Mouse (Mus musculus) limb, embryonic 14.5 days (tissue): ENCODE data around the gene Cdc37l1. TPM values are rescaled to one million over a fixed set of nuclear protein-coding genes. Genes with fewer than 3 reads are reported as not detected.

ENCODE experiments used
- ATAC-seq: fragments of 200-750 bp; cut with Nextera tagmentation; 2 replicates; pipeline ENCODE4 v1.8.0; 2017; ENCODE audit warnings: low read depth, moderate number of reproducible peaks, moderate TSS enrichment; ENCODE audit not compliant: low FRiP score
- DNase-seq: peaks from one replicate; pipeline ENCODE4 v3.0.0-alpha.2; 2015; ENCODE audit warnings: low spot score
- H3K27ac ChIP-seq: fragments of 300-500 bp; sonication (generic); replicated peaks from 2 replicates; pipeline ENCODE4 v1.5.1; 2014; ENCODE audit warnings: low read depth, mild to moderate bottlenecking, low read length, moderate library complexity, mixed read lengths
- H3K27me3 ChIP-seq: fragments of 300-500 bp; sonication (generic); 2 replicates; pipeline ENCODE4 v1.6.1; 2014; ENCODE audit warnings: low read length, mixed read lengths; ENCODE audit not compliant: control insufficient read depth, insufficient read depth
- H3K36me3 ChIP-seq: fragments of 300-500 bp; sonication (generic); 2 replicates; pipeline ENCODE4 v1.6.1; 2014; ENCODE audit warnings: mild to moderate bottlenecking, low read length, moderate library complexity, mixed read lengths; ENCODE audit not compliant: control insufficient read depth, insufficient read depth
- H3K4me1 ChIP-seq: fragments of 300-500 bp; sonication (generic); 2 replicates; pipeline ENCODE4 v1.6.1; 2014; ENCODE audit warnings: antibody characterized with exemption, low read length, mixed read lengths; ENCODE audit not compliant: control insufficient read depth, insufficient read depth
- H3K4me2 ChIP-seq: fragments of 300-500 bp; sonication (generic); replicated peaks from 2 replicates; pipeline ENCODE4 v1.6.1; 2014; ENCODE audit warnings: low read depth, mild to moderate bottlenecking, low read length, moderate library complexity; ENCODE audit not compliant: severe bottlenecking
- H3K4me3 ChIP-seq: fragments of 300-500 bp; sonication (generic); replicated peaks from 2 replicates; pipeline ENCODE4 v1.5.1; 2014; ENCODE audit warnings: low read length
- H3K9ac ChIP-seq: fragments of 300-500 bp; sonication (generic); 2 replicates; pipeline ENCODE4 v1.6.1; 2014; ENCODE audit warnings: mild to moderate bottlenecking, low read depth, low read length, moderate library complexity; ENCODE audit not compliant: severe bottlenecking
- H3K9me3 ChIP-seq: fragments of 300-500 bp; sonication (generic); 2 replicates; pipeline ENCODE4 v1.6.1; 2016; ENCODE audit warnings: low read length; ENCODE audit not compliant: control insufficient read depth
- POLR2A ChIP-seq: fragments of 200-500 bp; IDR thresholded peaks from 2 replicates; pipeline ENCODE4 v1.8.0; 2012; ENCODE audit warnings: inconsistent platforms, mild to moderate bottlenecking, moderate library complexity, borderline replicate concordance; ENCODE audit not compliant: insufficient read depth, insufficient read length; ENCODE audit errors: extremely low read depth
- WGBS: fragments of 180-500 bp; shearing (Covaris S2); extraction: QIAGEN DNeasy Blood & Tissue Kit; methylation state at CpG from one replicate; pipeline ENCODE4 v1.1.7; 2014; 5-methylcytosine and 5-hydroxymethylcytosine counted together
- polyA plus RNA-seq, 2 experiments: library from polyadenylated mRNA; depleted of rRNA in 1 of 2; stranded (reverse) in 1 of 2; unstranded in 1 of 2; fragments of >200 nt; fragmentation: Nextera tagmentation in 1 of 2; extraction: Ambion mirVana in 1 of 2; gene quantifications; 2 replicates each; pipeline versions ENCODE4 v1.2.1 to v1.2.3; 2012 to 2014

Cdc37l1 gene
- polyA plus RNA-seq, 2 experiments: 35.8 to 39.6 TPM

DNA sequence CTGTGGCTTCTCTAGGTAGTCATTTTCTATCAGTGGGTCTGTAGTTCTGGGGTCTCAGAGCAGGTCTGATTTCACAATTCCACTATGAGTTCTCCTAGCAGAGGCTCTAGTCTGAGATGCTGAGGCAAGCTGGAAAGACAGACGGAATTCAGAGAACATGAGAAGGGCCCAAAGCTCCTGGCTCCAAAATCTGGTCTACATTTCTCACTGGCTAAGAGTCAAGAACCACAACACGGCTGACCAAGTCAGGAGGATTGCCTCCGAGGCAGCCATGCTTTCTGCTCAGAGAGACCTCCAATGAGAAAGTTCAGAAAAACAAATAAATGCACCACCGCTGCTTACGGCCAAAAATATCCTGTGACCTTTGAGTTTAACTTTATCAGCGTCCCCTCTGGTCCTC is 64.4 kb downstream of the Cdc37l1 start:
- TF ChIP-seq POLR2A: no peak
- Histone ChIP-seq H3K9me3 (no peaks in the 10 kb centered on the region), H3K27ac (no peak overlapping the region), H3K27me3 (no peaks in the 10 kb centered on the region), H3K36me3 (no peaks in the 10 kb centered on the region), H3K4me1 (no peaks in the 10 kb centered on the region), H3K4me3 (no peak overlapping the region), H3K4me2 (no peak overlapping the region), H3K9ac (no peak overlapping the region)
- DNase-seq (no peak), ATAC-seq (no peak)
- 63% methylated on average over 6 of the region's 6 CpGs for WGBS

- H3K4me1 ChIP-seq: 0 out of 2 replicates have a peak, but pooled peaks cover 3% of the 10 kb centered on the region
- WGBS: 86% methylated on average over 4 of the region's 4 CpGs
- H3K9me3 ChIP-seq: no peaks in the 10 kb centered on the region
- H3K27ac ChIP-seq: no peak overlapping the region
- ATAC-seq: no peak
- no peaks in the 10 kb centered on the region for H3K36me3 ChIP-seq
- H3K9ac ChIP-seq: no peak overlapping the region
- no peak overlapping the region for H3K4me3 ChIP-seq
- DNase-seq: no peak
- H3K4me2 ChIP-seq: no peak overlapping the region
- no peak for TF ChIP-seq POLR2A
- H3K27me3 ChIP-seq: no peaks in the 10 kb centered on the region
Observed at GRCm38 (mm10) chr19:29055469-29055868, 65.3 kb downstream of the Cdc37l1 start.

DNA sequence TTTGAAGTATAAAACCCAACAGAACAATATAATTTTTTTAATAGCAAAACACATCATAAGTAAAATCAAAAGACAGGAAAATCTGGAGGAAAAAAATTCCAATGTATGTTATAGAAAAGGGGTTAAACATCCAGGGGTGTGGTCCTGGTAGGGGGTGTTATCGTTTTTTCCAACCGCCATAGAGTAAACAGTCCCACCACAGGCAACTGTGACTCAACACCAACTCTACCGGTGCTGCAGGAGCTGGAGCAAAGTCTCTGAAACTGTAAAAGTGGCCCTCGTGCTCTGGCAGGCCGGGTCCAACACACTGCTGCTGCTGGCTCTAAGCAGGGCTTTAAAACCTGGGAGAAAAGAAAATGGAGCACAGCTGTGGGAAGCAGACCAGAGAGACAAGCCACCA is 68.6 kb downstream of the Cdc37l1 start:
- Histone ChIP-seq H3K27ac (no peak overlapping the region), H3K4me1 (0 out of 2 replicates have a peak, but pooled peaks cover 3% of the 10 kb centered on the region), H3K4me2 (no peak overlapping the region), H3K9me3 (no peaks in the 10 kb centered on the region), H3K9ac (no peak overlapping the region), H3K27me3 (no peaks in the 10 kb centered on the region), H3K4me3 (no peak overlapping the region), H3K36me3 (no peaks in the 10 kb centered on the region)
- DNase-seq: no peak
- 74% methylated on average over 5 of the region's 5 CpGs for WGBS
- ATAC-seq: no peak
- TF ChIP-seq POLR2A: no peak

DNA sequence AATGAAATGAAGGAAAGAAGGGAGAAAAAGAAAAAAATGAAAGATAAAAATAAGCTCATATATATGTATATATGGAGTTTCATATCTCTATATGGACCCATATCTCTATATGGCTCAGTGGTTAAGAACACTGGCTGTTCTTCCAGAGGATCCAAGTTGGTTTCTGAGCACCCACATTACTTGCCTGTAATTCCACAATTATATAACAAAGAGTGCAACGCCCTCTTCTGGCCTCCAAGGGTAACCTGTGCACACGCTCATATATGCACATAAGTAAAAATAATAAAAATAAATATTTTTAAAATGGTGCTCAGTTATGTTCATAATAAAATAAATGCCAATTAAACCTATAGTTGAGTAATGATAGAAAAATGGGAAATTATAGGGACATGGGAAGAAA is 69.5 kb downstream of the Cdc37l1 start:
- Histone ChIP-seq H3K36me3 (no peaks in the 10 kb centered on the region), H3K27me3 (no peaks in the 10 kb centered on the region), H3K9me3 (no peaks in the 10 kb centered on the region), H3K4me2 (no peak overlapping the region), H3K4me1 (0 out of 2 replicates have a peak, but pooled peaks cover 3% of the 10 kb centered on the region), H3K4me3 (no peak overlapping the region), H3K27ac (no peak overlapping the region), H3K9ac (no peak overlapping the region)
- DNase-seq (no peak), ATAC-seq (no peak)
- no peak for TF ChIP-seq POLR2A
- 78% methylated on average over 2 of the region's 2 CpGs for WGBS

- WGBS: 23% methylated on average over 6 of the region's 6 CpGs
- TF ChIP-seq POLR2A: no peak
- H3K27ac ChIP-seq: no peak overlapping the region
- DNase-seq (no peak), ATAC-seq (no peak)
- no peaks in the 10 kb centered on the region for H3K36me3 ChIP-seq
- H3K4me1 ChIP-seq: 0 out of 2 replicates have a peak, but pooled peaks cover 3% of the 10 kb centered on the region
- no peak overlapping the region for H3K4me2 ChIP-seq
- no peaks in the 10 kb centered on the region for H3K27me3 ChIP-seq
- no peaks in the 10 kb centered on the region for H3K9me3 ChIP-seq
- no peak overlapping the region for H3K9ac ChIP-seq
- no peak overlapping the region for H3K4me3 ChIP-seq
Observed at GRCm38 (mm10) chr19:29060299-29060698, 70.1 kb downstream of the Cdc37l1 start.

- no peaks in the 10 kb centered on the region for H3K27me3 ChIP-seq
- no peaks in the 10 kb centered on the region for H3K9me3 ChIP-seq
- DNase-seq (no peak), ATAC-seq (no peak)
- no peak overlapping the region for H3K27ac ChIP-seq
- no peak overlapping the region for H3K9ac ChIP-seq
- H3K4me3 ChIP-seq: no peak overlapping the region
- H3K4me2 ChIP-seq: no peak overlapping the region
- no peak for TF ChIP-seq POLR2A
- H3K36me3 ChIP-seq: no peaks in the 10 kb centered on the region
- 82% methylated on average over 5 of the region's 5 CpGs for WGBS
- H3K4me1 ChIP-seq: 0 out of 2 replicates have a peak, but pooled peaks cover 3% of the 10 kb centered on the region
Observed at GRCm38 (mm10) chr19:29063009-29063408, 72.9 kb downstream of the Cdc37l1 start.
